Mouse (Mus musculus) myocyte (in vitro differentiated cells): ENCODE results near the gene Coro2a.

ENCODE experiments used
- CEBPB ChIP-seq: IDR thresholded peaks from 2 replicates; pipeline ENCODE4 v1.6.1; 2011; ENCODE audit warnings: mild to moderate bottlenecking, moderate library complexity; ENCODE audit not compliant: poor library complexity, insufficient read depth, severe bottlenecking
- MAX ChIP-seq: IDR thresholded peaks from one replicate; pipeline ENCODE4 v1.6.1; 2011; ENCODE audit warnings: low read depth, mild to moderate bottlenecking, control low read depth
- POLR2A ChIP-seq: IDR thresholded peaks from one replicate; pipeline ENCODE4 v1.6.1; 2011; ENCODE audit warnings: low read depth, mild to moderate bottlenecking, control low read depth, moderate library complexity; ENCODE audit not compliant: insufficient read length
- POLR2AphosphoS2 ChIP-seq: IDR thresholded peaks from one replicate; pipeline ENCODE4 v1.6.1; 2011; ENCODE audit warnings: low read depth, control low read depth; ENCODE audit not compliant: insufficient read length
- SRF ChIP-seq: IDR thresholded peaks from one replicate; pipeline ENCODE4 v1.6.1; 2011; ENCODE audit warnings: low read depth; ENCODE audit not compliant: control insufficient read depth, insufficient read length
- TCF12 ChIP-seq: IDR thresholded peaks from one replicate; pipeline ENCODE4 v1.6.1; 2011; ENCODE audit warnings: mild to moderate bottlenecking, control low read depth; ENCODE audit not compliant: poor library complexity, insufficient read depth, severe bottlenecking
- TCF3 ChIP-seq: IDR thresholded peaks from one replicate; pipeline ENCODE4 v1.6.1; 2011; ENCODE audit warnings: low read depth, control low read depth; ENCODE audit not compliant: insufficient read length
- USF1 ChIP-seq: IDR thresholded peaks from one replicate; pipeline ENCODE4 v1.6.1; 2011; ENCODE audit warnings: low read depth, mild to moderate bottlenecking, control low read depth, moderate library complexity

GRCm38 (mm10) chr4:46495543-46495942 is 106.5 kb downstream of the Coro2a start:
- TF ChIP-seq USF1 (no peak), SRF (no peak), TCF12 (no peak), POLR2AphosphoS2 (no peak), POLR2A (no peak), TCF3 (no peak), CEBPB (no peak), MAX (no peak)
